Mouse (Mus musculus) testis, adult 2 months (tissue): ENCODE data around the gene Tsc22d3.

ENCODE experiments used
- CTCF ChIP-seq: fragments of 200-500 bp; IDR thresholded peaks from 2 replicates; pipeline ENCODE4 v1.5.1; 2012; ENCODE audit warnings: low read depth, mild to moderate bottlenecking, inconsistent platforms, low read length, moderate library complexity; ENCODE audit not compliant: control insufficient read depth, insufficient read depth, insufficient replicate concordance
- POLR2A ChIP-seq: fragments of 200-500 bp; IDR thresholded peaks from 2 replicates; pipeline ENCODE4 v1.6.1; 2012; ENCODE audit warnings: low read depth, mild to moderate bottlenecking, inconsistent platforms, low read length, moderate library complexity; ENCODE audit not compliant: control insufficient read depth

DNA sequence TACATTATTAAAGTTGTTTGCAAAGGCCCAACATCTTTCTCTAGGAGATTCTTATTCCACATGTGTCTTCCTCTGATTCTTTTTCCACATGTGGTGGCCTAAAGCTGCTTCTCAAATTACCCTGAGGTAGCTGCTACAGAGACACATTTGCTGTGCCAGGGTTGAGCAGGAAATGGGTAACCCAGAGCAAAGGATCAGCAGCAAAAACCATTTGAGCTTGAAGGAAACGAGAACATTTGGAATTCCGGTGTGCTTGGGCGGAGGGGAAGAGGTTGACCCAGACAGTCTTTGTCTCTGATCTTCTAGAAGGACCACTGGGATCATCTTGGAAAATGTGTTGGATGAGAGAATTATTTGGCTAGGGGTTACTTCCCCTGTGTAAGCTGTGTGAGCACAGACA, 24.8 kb downstream of the Tsc22d3 start:
- no peak for TF ChIP-seq CTCF
- TF ChIP-seq POLR2A, result no peak
